Mouse (Mus musculus) ovary, postnatal 36 days (tissue): ENCODE data around the gene Tas2r113.
"Not testable (repeated sequence)": the region's sequence is repeated elsewhere in the genome, so short reads cannot be mapped to it uniquely, and the experiment has no call there.

Source experiments
- DNase-seq: peaks from one replicate; pipeline ENCODE4 v3.0.0; 2022; ENCODE audit warnings: low spot score, mixed read lengths

Gene Tas2r113

GRCm38 (mm10) chr6:132892711-132893110 is at the start of gene Tas2r113:
Gene Tas2r113, plus strand, starts transcription at chr6:132893011.
- no peak for DNase-seq

GRCm38 (mm10) chr6:132846842-132847241 is 46.0 kb upstream of the Tas2r113 start, which contains the start of gene Tas2r123:
Gene Tas2r123, plus strand, starts transcription at chr6:132847142.
- DNase-seq, result no peak

- no peak for DNase-seq
Measured at GRCm38 (mm10) chr6:132855138-132855537, 37.7 kb upstream of the Tas2r113 start, which contains the start of gene Tas2r116. Gene Tas2r116, plus strand, starts transcription at chr6:132855438.

GRCm38 (mm10) chr6:132867708-132868107 is 25.1 kb upstream of the Tas2r113 start, which contains the start of gene Tas2r110:
Gene Tas2r110, plus strand, starts transcription at chr6:132868008.
- DNase-seq, result no peak

GRCm38 (mm10) chr6:132909351-132909750 is 16.5 kb downstream of the Tas2r113 start, which contains the start of gene Tas2r125:
Gene Tas2r125, plus strand, starts transcription at chr6:132909651.
- DNase-seq, result no peak

- DNase-seq, result not testable (repeated sequence)
Measured at GRCm38 (mm10) chr6:132941376-132941775, 48.6 kb downstream of the Tas2r113 start.
